8 mouse cellular contexts compared by ENCODE assay signal in the genomic region with DNA sequence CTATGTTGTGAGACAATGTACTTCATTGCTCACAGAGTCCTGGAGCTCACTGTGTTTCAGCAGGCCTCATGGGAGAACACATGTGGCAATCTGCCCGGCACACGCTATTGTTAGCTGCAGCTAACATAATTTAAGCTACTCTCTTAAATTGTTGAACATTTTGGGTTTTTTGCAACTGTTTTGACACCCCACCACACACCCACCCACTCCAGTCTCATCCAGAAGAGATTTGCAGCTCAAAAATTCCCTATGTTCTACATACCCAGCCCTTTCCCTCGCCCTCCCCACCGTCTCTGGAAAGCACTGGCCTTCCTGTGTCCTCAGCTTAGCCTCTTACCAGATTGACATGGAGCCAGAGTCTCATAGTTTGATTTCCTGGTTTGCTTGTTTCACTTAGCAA. TPM values are rescaled to one million over a fixed set of nuclear protein-coding genes. Genes with fewer than 3 reads are reported as not detected.
DNase-seq lines count a peak whose midpoint lies in the region; ATAC-seq lines count a peak whose summit lies in the region.
"Had no signal": no experiment of that assay in that cellular context is flagged by ENCODE, and none has a peak within 500 bp of the region (broad histone marks: within the 10 kb centered on the region; RNA-seq: fewer than 3 reads in every experiment).

No protein-coding gene starts in this region.

- no peaks in the 10 kb centered on the region for H3K9me3 ChIP-seq in midbrain, embryonic 11.5 days (ENCODE audit: control insufficient read depth, low read length)

- WGBS in midbrain, embryonic 11.5 days: 94% methylated on average over 4 of the region's 4 CpGs

- H3K27ac ChIP-seq in midbrain, embryonic 11.5 days (ENCODE audit: low read depth, low read length): no peak overlapping the region

- H3K9ac ChIP-seq in midbrain, embryonic 11.5 days (ENCODE audit: low read length): no peak overlapping the region
- H3K9ac ChIP-seq: lung, embryonic 14.5 days had no signal

- intact Hi-C loops in heart, postnatal 36 days (cut with DNase I): loop anchor here (10.0 kb wide), 1 partner anchor 660 kb away; a partner anchor contains a TSS
- intact Hi-C loops in left cerebral cortex, postnatal 25 days (cut with DNase I): loop anchor here (1.0 kb wide), 2 partner anchors 29 kb away; no protein-coding TSS in a partner anchor

- H3K36me3 ChIP-seq in midbrain, embryonic 11.5 days (ENCODE audit: control insufficient read depth, insufficient read depth, low read length): no peaks in the 10 kb centered on the region

- DNase-seq in adrenal gland, postnatal 14 days: peak; percentile 69
- DNase-seq in frontal cortex, adult 2 months (ENCODE audit: extremely low spot score in 1 of 2, low spot score in 1 of 2): peak; percentile 87 to 93
- peak; percentile 84 to 87 for DNase-seq in heart, postnatal 36 days
- peak; percentile 80 to 97 for DNase-seq in left cerebral cortex, postnatal 25 days (ENCODE audit: low spot score in 2 of 2)
- DNase-seq in embryo, embryonic 11 days: no peak
- DNase-seq in midbrain, embryonic 11.5 days (ENCODE audit: low spot score, missing footprints): no peak
- no peak for DNase-seq in cerebellum, postnatal 14 days
- DNase-seq: lung, embryonic 14.5 days had no signal

- no peak overlapping the region for H3K4me3 ChIP-seq in midbrain, embryonic 11.5 days (ENCODE audit: low read depth, low read length)

- H3K4me2 ChIP-seq in midbrain, embryonic 11.5 days: no peak overlapping the region
- H3K4me2 ChIP-seq: lung, embryonic 14.5 days had no signal

- 0 out of 2 replicates have a peak, but pooled peaks cover 1% of the 10 kb centered on the region for H3K4me1 ChIP-seq in midbrain, embryonic 11.5 days (ENCODE audit: control insufficient read depth, insufficient read depth, low read length)

- H3K27me3 ChIP-seq in midbrain, embryonic 11.5 days (ENCODE audit: control insufficient read depth, insufficient read depth, low read length): no peaks in the 10 kb centered on the region

- no peak for ATAC-seq in midbrain, embryonic 11.5 days (ENCODE audit: low FRiP score)

RNA-seq across cellular contexts. Expression of a gene that starts 17.7 kb away (rescaled TPM):
- total RNA-seq in adrenal gland, postnatal 14 days (2021): 19.7 and 29.9 TPM in 2 replicates
- 160 and 168 TPM in 2 replicates for polyA plus RNA-seq in frontal cortex, adult 2 months (2012; rRNA removed)
- total RNA-seq in heart, postnatal 36 days (2021): 10 to 100 TPM; 24.8 to 26.8 TPM
- total RNA-seq in left cerebral cortex, postnatal 25 days (2021): 100 to 1,000 TPM; 143 to 149 TPM
- 259 and 281 TPM in 2 replicates for polyA plus RNA-seq in midbrain, embryonic 11.5 days (2014; fragmentation: Nextera tagmentation; extraction: Ambion mirVana)

RNA-seq across cellular contexts. Expression of a gene that starts 55.5 kb away (rescaled TPM):
- 18.5 and 26.0 TPM in 2 replicates for total RNA-seq in adrenal gland, postnatal 14 days (2021)
- 17.0 and 18.7 TPM in 2 replicates for polyA plus RNA-seq in frontal cortex, adult 2 months (2012; rRNA removed)
- 10 to 100 TPM; 37.9 to 39.0 TPM for total RNA-seq in heart, postnatal 36 days (2021)
- 10 to 100 TPM; 26.2 to 27.2 TPM for total RNA-seq in left cerebral cortex, postnatal 25 days (2021)
- 5.2 and 5.8 TPM in 2 replicates for polyA plus RNA-seq in midbrain, embryonic 11.5 days (2014; fragmentation: Nextera tagmentation; extraction: Ambion mirVana)

Comparison
In these comparisons a context has a peak if more than half of its experiments do, and no peak if none do; other contexts are left out.
1. DNase-seq: peak in adrenal gland, postnatal 14 days (single experiment), frontal cortex, adult 2 months (2 of 2), heart, postnatal 36 days (2 of 2) and left cerebral cortex, postnatal 25 days (2 of 2); none in embryo, embryonic 11 days (single experiment), midbrain, embryonic 11.5 days (single experiment) and cerebellum, postnatal 14 days (0 of 2).